Mouse (Mus musculus) adrenal gland, adult 8-10 months (tissue): ENCODE measurements around the gene Mgam. TPM values are rescaled to one million over a fixed set of nuclear protein-coding genes. Genes with fewer than 3 reads are reported as not detected.
"Not testable (repeated sequence)": the region's sequence is repeated elsewhere in the genome, so short reads cannot be mapped to it uniquely, and the experiment has no call there.

Source experiments
- DNase-seq: peaks from one replicate; pipeline ENCODE4 v3.0.0; 2022
- total RNA-seq, 4 experiments: library from RNA; stranded (reverse); gene quantifications; 2 replicates each; pipeline ENCODE4 v1.2.4; 2022

The Mgam gene
- total RNA-seq: under 1 TPM in 2 of 4 experiments, not detected in 2; 0.08 to 0.20 TPM

DNA sequence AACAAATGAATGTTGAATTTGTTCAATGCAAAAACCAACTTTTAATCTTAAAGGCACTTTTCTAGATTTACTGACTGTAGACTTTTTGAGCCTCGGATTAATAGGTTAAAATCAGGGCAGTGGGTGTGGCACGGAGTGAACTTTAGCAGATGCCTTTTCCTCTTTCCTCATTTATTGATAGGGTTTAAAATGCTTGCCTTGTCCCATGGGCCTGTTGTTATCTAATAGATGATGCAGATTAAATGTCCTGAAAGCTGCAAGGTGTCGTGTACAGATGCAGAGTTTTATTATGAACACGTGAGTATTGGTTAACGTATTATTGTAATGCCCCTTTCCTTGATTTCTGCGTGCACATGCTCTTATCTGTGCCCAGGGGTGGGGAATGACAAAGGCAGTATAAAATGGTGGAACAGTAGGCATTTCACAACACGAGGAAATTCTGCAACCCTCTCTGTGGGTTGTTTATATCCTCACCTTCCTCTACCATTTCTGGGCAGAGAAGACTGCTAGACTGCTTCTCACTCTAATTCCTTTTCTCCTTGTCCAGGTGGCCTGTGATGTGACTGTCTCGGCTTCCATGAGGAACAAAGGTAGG is at the start of gene Mgam:
Gene Mgam, plus strand, starts transcription at position 426 of the 595 bp plus-strand sequence.
- no peak for DNase-seq

DNA sequence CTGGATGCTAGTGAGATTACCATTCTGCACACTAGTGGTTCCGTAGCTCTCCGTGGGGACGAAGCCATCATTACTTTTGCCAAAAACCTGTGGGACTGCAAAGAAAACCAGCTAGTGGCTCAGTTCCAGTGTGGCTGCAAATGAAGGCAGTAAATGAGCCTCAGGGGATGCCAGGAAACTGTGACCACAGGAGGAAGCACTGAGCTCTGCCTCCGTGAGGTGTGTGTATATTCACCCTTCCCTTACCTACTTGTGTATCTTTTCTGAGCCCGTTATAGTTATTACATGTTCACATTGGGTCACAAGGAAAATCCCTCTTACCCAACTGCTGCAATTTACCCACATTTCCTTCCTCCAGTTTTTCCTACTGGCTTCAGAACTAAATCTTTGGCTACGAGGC is 44.3 kb upstream of the Mgam start:
- no peak for DNase-seq

DNA sequence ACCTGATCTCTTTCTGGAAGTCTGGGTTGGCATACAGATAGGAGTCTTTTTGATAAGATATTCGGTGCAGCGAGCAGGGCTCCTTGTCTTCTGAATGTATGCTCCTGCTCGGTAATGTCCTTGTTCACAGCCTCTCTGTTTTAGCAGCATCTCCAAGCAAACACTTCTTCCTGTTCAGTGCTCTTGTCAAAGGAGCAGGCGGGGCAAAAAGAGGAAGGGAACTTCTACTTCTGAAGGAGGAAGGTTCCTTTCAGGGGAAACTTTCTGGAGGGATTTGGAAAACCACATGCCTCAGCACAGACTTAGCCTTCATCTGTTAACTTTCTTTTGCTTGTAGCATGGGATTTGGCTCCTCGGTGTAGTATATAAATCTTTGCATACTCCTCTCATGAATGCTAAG is 43.0 kb upstream of the Mgam start, which contains the start of gene Clec5a:
Gene Clec5a, minus strand, starts transcription at position 177 of the 400 bp plus-strand sequence.
- DNase-seq: no peak

DNA sequence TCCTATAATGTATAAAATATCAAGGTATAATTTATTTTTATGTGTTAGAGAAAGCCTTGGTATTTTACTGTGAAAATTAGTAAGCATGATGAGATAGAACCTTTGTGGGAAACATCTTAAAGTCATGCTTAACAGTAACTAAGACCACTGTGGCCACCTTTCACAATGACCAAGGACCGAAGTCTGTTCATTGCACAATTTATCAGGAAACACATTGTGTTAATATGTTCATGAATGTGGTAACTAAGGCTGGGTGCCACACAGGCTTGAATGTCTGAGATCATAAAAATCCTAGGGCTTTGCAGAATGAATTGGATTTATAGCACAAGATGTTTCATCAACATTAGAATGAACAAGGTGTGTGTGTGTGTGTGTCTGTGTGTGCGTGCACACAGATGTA is 40.3 kb upstream of the Mgam start:
- DNase-seq: no peak

DNA sequence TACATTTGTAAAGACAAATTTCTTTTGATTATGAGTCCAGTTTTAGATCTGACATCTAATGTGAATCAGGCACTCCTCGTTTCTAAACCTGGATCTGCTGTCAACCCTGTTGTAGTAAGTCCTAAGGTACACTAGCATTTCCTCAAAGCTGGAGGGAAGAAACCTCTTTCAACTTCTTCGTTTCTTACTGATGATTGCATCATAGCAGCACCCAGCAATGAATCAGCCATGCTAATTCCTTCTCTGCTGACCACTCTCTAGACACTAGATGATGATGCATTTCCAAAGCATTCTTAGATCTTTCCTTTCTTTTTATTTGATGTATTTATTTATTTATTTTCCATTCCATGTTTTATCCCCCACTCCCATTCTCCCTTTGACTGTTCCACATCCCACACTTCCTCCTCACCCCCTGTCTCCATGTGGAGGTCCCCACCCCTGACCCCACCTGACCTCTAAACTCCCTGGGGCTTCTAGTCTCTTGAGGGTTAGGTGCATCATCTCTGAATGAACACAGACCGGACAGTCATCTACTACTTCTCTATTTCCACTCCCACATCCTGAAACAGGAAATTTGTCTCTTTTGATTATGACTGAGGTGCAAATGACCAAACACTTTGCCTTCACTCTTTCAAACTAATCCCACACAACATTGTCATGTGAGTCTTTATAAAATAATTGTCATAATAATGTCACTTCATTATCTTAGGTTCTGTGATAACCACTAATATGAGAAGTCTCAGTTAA is 33.7 kb upstream of the Mgam start:
- no peak for DNase-seq

DNA sequence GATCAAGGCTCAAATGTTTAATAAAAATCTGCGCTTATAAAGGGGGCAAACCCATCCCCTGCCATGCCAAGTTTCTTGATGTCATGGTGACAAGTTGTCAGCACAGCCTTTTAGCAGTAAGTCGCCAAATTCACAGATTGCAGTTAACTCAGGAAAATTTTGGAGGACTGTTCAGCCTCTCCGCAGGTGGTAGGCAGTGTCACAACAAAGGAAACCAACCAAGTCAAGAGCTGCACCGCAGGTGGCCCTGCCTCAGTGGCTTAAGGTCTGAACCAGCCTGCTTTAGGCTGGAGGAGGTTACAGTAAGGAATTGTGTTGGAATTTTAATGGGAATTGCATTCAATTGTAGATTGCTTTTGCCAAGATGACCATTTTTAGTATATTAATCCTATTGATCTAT is 30.1 kb upstream of the Mgam start:
- DNase-seq: not testable (repeated sequence)

DNA sequence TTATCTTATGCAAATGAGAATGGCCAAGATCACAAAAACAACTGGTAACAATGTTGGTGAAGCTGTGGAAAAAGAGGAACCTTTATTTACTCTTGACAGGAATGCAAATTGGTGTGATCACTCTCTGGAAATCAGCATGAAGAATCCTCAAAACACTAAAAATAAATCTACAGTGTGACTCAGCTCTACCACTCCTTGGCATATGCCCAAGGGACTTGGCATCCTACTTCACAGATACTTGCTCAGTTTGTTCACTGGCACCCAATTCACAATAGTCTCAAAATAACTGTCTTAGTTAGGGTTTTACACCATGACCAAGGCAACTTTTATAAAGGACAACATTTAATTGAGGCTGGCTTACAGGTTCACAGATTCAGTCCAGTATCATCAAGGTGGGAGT is 21.2 kb upstream of the Mgam start:
- DNase-seq: peak; percentile 27

DNA sequence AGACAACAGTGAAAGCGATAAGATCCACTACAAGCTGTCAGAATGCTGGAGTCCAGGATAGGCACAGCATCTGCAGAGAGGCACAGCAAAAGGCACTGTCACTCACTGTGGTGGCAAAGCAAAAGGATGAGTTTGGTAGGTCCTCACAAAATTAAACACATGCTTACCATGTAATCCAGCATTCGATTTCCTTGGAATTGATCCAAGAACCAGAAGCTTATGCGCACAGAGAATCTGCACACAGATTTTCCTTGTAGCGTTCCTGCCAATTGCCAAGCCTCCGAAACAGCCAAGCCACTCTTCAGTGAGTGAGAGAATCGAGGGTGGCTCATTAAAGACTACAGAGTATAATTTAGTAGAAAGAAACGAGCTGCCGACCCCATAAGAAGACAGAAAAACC is 18.4 kb upstream of the Mgam start:
- no peak for DNase-seq

DNA sequence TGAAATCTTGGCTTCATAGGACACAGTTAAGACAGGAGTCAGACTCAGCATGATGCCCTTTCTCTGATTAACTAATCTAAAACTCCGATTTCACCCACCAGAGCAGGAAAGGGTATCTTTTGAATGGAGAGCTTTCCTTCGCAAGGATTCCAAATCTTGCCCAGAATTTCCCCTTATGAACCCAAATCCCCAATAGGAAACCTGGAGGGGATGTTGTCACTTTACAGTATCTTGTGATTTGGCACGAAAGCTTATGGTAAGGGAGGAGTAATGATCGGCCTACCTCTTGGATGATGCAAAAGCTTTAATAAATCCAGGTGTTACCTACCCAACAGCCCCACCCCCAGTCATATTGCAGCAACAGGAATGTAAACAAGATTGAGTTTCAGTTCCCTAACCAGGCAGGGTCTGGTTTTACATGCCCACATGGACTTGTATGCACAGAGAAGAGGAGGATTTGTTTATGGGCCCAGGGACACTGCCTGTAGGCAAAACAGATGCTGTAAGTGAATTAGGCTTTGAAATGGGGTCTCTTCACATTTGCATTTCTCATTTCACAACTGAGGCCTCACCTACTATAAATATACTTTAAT is 15.3 kb upstream of the Mgam start, which contains the start of gene Tas2r138:
Gene Tas2r138, minus strand, starts transcription at position 51 of the 593 bp plus-strand sequence.
- no peak for DNase-seq

DNA sequence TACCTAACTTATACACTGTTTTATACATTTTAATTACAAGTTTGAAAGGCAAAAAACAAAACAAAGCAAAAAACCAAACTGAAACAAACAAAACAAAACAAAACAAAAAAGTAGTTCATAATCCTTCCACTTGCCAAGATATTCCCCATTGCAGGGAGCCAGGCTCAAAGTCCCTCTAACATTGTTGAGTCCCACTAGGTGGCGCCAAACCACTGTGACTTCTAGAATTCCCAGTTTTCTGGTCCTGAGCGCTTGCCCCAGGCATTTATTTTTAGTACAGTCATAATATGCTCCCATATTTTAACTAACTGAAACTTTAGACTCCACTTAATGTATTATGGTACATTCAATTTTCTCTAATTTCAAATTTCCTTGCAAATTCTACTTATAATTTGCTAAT is 10.7 kb upstream of the Mgam start:
- peak; percentile 26 for DNase-seq

DNA sequence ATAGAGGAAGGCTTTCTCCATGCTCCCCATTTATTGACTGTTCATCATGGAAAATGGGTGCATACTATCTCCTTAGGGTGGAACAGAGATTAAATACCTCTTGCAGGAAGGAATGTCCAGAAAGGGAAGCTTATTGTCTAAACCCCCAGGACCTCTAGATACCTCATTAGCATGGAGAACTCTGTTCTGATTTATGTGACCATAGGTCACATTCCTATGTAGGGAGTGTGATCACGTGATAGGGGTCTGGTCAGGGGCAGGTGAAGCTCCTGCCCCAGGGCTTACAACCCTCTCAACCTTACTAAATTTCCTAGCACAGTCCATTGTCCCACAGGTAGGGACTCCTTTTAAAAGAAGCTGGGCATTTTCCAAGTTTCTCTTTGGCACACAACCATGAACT is 2.5 kb upstream of the Mgam start:
- no peak for DNase-seq

DNA sequence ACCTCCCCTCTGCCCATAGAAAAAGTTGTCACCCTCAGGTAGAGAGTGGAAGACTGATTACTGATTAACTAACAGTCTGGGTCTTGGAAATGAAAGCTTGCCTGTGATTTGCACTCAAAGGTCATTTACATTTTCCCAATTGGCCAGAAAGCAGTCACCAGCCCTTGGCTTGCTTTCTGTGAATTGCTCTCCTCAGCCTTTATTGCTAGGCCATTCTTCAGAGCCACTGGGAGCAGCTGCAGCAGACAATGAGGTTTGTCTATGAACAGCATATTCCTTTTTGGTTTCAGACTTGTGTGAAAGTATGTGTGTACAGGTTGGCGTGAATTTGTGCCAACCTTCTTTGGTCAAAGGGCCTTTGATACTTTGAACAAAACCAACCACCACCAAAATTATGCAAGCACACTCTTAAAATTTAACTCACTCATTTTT is 6.0 kb downstream of the Mgam start:
- no peak for DNase-seq

DNA sequence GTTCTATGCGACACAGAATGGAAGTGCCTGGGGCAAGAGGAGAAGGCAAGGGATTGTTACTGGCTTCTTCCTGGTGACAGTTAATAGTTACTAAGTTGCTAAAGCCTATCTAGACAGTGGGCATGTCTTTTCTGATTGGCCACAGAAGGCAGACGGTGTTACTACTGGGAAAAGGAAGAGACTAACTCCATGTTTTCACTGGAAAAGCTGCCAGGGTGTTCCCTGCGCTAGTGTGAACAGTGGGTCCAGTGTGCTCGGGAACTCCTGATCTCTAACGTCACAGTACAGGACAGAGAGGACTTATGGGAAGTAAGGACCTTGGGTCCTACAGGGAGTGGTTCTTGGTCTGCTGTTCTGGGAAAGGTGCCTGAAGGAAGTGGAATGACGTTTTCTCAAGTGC is 6.9 kb downstream of the Mgam start:
- no peak for DNase-seq

DNA sequence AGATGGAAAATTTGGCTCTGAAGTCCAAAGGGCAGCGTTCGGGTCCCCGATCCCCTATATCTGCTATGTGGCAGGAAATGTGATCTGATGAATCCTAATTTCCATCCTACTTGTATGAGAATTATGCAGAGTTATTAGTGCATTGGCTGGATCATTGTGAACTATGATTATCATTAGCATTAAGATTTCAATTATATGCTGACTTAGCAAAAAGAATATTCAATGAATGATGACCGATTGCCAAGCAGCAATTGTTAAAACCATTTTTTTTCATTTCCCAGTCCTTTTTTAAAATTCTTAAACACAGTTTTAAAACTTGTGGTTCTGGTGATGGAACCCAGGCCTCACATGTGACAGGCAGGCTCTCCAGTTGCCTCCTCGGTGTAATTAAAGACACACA is 9.1 kb downstream of the Mgam start:
- no peak for DNase-seq

DNA sequence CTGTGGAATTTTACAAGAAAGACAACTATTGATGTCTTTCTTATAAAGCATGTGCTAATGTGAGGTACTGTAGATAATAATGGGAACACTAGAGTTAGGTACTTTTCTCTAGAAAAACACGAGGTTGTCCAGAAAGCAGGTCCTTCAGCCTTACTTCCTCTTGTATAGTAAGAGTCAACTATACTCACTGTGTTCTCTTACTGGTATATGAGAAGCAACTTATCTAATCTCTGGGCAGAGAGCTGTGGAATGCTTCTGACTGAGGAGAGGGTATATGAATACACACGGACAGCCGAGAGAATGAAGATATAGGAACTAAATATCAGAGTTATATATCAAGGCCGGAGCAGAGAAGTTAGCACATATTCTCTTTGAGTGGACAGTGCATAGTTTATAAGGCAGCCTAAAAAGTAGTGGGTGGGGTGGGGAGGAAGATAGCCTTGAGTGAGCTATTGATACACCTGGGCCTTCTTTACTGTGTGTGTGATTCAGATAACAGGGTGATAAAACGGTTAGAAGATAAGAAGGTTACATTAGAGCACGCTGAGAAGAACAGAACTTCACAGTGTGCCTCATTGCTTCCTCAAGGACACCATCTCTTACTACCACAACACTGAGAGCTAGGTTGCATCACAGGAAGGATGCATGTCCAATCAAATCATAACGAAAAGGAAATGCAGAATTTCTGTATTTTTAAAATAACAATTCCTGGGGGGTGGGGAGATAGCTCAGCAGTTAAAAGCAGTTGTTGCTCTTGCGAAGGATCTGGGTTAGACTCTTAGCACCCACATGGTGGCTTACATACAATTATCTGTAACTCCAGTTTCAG is 12.3 kb downstream of the Mgam start:
- DNase-seq: no peak

DNA sequence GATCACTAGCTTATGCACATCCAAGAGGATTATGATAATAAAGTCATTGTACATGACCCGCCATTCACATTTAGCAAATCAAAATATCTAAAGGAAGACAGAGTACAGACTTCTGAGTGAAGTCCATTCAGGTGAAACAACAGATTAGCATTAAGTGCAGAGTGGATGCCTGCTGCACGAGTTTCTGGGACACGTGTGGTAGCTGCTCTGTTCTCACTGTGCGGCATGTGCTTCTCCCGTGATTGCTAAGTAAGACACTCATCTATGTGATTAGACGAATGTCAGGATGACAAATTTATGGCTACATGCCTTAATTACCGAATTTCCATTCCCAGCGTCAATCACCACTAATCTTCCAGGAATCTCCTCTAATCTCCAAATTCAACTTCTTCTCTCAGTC is 17.1 kb downstream of the Mgam start:
- DNase-seq: no peak

DNA sequence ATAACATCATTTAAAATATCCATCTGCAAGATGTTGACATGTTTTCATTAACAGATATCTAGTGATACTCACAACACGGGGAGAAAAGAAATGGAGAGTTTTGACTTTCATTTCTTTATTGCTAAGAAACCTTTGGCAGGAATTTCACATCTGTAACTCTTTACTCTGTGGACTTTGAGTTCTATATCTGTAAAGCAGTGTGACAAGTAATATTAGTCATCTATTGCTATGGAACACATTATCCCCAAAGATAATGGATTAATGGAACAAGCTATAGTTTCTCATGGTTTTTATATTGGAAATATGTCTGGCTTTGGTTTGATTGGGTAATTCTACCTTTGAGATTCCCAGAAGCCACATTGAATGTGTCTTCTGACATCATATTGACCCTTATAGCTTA is 22.3 kb downstream of the Mgam start:
- no peak for DNase-seq

DNA sequence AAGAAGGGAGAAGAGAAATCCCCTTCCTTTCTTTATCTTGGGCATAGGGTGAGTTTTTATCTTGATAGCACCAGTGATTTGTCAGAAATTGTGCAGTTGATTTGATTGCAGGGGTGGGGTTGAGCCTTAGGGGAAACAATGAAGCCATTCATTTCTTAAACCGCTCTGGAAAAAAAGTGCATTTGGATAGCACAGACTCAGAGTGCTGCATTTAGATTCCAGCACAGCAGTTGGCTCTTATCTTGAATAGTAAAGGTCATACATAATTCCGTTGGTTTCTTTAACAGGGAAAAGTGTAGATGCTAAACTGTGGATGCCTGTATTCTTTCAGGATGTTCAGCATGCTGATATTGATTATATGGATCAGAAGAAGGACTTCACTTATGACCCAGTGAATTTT is 32.3 kb downstream of the Mgam start:
- no peak for DNase-seq

DNA sequence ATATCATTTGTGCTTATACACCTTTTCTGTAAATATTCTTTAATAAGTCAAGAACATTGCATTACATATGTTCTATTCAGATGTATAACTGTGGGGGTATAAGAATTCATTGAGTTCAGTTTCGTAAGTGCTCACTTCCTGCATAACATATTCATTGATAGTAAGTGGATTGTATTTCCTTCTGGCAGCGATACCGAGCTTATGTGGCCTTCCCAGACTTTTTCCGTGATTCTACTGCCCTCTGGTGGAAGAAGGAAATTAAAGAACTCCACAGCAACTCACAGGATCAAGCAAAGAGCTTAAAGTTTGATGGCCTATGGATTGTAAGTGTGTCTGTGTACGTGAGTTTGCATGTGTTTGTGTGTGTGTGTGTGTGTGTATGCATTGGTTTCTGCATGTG is 60.5 kb downstream of the Mgam start:
- DNase-seq: peak; percentile 4

DNA sequence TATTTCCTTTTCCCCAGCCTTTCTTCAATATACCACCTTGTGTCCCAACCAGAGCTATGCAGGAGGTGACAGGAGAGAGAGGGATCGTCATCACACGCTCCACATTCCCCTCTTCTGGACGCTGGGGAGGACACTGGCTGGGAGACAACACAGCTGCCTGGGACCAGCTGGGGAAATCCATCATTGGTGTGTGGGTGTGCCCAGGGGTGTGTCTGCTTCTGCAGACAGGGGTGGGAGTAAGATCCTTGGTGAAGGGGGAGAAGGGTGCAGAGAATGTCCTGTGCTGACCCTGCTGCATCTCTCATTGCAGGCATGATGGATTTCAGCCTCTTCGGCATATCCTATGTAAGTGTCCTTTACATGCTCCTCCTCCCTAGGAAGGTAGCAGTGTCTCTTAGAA is 63.4 kb downstream of the Mgam start:
- not testable (repeated sequence) for DNase-seq

DNA sequence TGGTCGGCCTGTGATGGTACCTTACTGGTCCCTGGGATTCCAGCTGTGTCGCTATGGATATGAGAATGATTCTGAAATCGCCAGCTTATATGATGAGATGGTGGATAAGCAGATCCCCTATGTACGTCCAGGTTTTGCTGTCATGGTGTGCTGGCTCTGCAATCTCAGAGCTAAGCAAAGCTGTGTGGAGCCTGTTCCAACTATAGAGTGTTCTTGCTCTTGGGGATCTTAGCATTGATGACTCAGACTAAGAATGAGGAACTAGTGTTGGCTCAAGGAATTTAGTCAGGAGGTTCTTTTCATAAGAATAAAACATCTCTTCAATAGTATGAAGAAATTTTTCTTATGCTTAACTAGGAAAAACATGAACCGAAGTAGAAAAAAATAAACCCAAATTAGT is 84.9 kb downstream of the Mgam start:
- DNase-seq: not testable (repeated sequence)

DNA sequence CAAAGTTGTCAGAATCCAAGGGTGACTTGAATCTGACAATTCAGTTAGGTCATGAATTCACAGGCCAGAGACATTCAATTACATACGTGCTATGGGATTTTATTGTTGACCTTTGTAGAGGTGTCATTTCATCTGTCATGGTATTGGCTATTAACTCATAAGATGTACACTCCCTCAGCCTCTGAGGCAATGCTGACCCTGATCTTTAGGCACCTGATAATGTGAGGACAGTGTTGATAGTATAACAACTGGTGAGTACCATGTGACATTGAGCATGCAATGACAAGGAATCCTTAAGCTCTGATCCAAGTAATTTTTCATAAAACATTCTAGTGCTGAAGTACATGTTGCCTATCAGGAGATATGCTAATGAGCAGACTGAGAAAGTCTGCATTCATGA is 87.1 kb downstream of the Mgam start:
- DNase-seq: no peak

DNA sequence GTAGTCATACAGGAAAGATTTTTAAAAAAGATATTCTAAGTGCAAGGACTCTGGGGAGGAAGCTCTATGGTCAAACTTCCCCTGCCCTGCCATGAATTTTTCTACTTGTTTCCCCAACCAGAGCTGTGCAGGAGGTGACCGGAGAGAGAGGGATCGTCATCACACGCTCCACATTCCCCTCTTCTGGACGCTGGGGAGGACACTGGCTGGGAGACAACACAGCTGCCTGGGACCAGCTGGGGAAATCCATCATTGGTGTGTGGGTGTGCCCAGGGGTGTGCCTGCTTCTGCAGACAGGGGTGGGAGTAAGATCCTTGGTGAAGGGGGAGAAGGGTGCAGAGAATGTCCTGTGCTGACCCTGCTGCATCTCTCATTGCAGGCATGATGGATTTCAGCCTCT is 99.9 kb downstream of the Mgam start:
- DNase-seq: not testable (repeated sequence)
